Mouse (Mus musculus): Measurements from ENCODE around the gene Traf3. TPM values are rescaled to one million over a fixed set of nuclear protein-coding genes. Genes with fewer than 3 reads are reported as not detected.

Traf3 gene
- polyA plus RNA-seq, 1 experiment from 2014 or later, result 10.5 TPM

DNA sequence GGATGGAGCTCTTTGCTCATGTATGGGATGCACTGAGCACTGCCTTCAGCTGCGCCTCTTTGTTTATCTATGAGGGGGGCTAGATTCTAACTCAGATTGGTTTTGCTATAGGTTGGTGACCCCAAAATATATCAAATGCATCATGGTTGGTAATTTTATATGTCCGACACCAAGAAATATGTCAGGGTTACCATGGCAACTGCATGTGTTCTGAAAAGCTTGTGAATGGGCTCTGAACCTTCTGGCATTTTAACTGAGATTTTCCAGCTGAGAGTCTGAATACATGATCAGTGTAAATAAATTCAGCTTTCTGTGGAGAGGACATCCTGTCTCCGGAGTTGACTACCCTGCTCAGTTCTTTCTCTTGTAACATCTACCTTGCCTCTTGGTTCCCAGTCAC is 37.8 kb downstream of the Traf3 start:
- H3K9me3 ChIP-seq (replicated peaks), result no peaks in the 10 kb centered on the region
- H3K4me1 ChIP-seq (replicated peaks), result peaks cover 7% of the 10 kb centered on the region
- no peak for ATAC-seq (ENCODE audit: insufficient number of reproducible peaks, low FRiP score)
- H3K27me3 ChIP-seq (replicated peaks), result no peaks in the 10 kb centered on the region
- H3K36me3 ChIP-seq, result no peaks in the 10 kb centered on the region
- 84% methylated on average over 3 of the region's 3 CpGs for WGBS
- no peak overlapping the region for H3K9ac ChIP-seq
- H3K27ac ChIP-seq (ENCODE audit: poor library complexity, severe bottlenecking), result no peak overlapping the region
- H3K4me2 ChIP-seq, result no peak overlapping the region
- H3K4me3 ChIP-seq, result no peak overlapping the region

DNA sequence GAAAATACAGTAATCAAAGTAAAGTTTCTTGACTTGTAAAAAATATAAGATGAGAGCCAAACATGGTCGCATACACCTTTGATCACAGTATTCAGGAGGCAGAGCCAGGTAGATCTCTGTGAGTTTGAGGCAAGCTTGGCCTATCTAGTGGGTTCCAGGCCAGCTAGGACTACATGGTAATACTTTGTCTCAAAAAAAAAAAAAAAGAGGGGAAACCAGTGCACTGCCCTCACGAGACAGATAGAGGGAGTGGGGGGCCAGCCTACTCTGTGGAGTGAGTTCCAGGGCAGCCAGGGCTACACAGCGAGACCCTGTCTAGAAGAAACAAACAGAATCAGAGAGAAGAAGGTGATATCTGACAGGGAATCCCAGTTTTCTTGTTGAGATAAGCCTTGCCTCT is 41.5 kb downstream of the Traf3 start:
- H3K27me3 ChIP-seq (replicated peaks), result no peaks in the 10 kb centered on the region
- H3K4me1 ChIP-seq (replicated peaks), result peaks cover 1% of the 10 kb centered on the region; the same call in 1 of the 2 replicates
- no peaks in the 10 kb centered on the region for H3K36me3 ChIP-seq
- no peak overlapping the region for H3K4me3 ChIP-seq
- no peak overlapping the region for H3K9ac ChIP-seq
- H3K27ac ChIP-seq (ENCODE audit: poor library complexity, severe bottlenecking), result no peak overlapping the region
- 77% methylated on average over 3 of the region's 3 CpGs for WGBS
- no peaks in the 10 kb centered on the region for H3K9me3 ChIP-seq (replicated peaks)
- ATAC-seq (ENCODE audit: insufficient number of reproducible peaks, low FRiP score), result no peak
- no peak overlapping the region for H3K4me2 ChIP-seq

DNA sequence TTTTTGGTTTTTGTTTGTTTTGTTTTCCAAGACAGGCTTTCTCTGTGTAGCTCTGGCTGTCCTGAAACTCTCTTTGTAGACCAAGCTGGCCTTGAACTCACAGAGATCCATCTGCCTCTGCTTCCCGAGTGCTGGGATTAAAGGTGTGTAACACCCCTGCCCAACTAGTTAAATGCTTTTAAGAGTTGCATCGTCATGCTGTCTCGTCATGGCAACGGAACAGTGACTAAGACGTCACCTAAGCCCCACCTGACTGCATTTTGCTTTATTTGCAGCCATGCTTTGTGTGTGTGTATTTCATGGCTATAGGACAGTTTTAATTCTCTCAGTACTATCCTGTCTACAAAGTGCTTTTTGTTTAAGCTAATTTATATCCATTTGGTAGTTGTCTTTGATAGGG is 45.6 kb downstream of the Traf3 start:
- Histone ChIP-seq H3K9ac (no peak overlapping the region), H3K4me3 (no peak overlapping the region), H3K4me1 (replicated peaks) (peaks cover 11% of the 10 kb centered on the region; the same call in 1 of the 2 replicates), H3K27ac (ENCODE audit: poor library complexity, severe bottlenecking) (no peak overlapping the region), H3K9me3 (replicated peaks) (no peaks in the 10 kb centered on the region), H3K27me3 (replicated peaks) (no peaks in the 10 kb centered on the region), H3K36me3 (no peaks in the 10 kb centered on the region), H3K4me2 (no peak overlapping the region)
- 77% methylated on average over 5 of the region's 5 CpGs for WGBS
- ATAC-seq (ENCODE audit: insufficient number of reproducible peaks, low FRiP score), result no peak

DNA sequence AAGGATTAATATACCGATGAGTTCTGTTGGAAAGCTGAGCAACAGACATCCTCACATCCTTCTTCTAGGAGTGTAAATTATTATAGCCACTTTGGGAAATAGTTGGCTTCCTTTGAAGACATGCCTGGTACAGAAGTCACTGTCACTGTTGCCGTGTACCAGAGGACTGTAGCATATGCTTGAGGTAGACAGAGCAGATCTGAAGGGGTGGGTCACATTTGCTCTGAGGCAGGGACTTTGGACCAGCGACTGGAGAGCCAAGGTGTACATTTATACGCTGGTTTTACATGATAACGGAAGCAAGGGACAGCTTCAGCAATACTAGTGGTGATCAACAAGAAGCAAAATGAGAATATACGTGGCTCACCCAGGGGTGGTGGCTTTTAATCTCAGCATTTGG is 52.7 kb downstream of the Traf3 start:
- Histone ChIP-seq H3K4me2 (no peak overlapping the region), H3K36me3 (peaks cover 25% of the 10 kb centered on the region), H3K4me1 (replicated peaks) (peaks cover under 1% of the 10 kb centered on the region; the same call in 1 of the 2 replicates), H3K9ac (no peak overlapping the region), H3K27me3 (replicated peaks) (no peaks in the 10 kb centered on the region), H3K27ac (ENCODE audit: poor library complexity, severe bottlenecking) (no peak overlapping the region), H3K4me3 (no peak overlapping the region), H3K9me3 (replicated peaks) (no peaks in the 10 kb centered on the region; the same call in 1 of the 2 replicates)
- WGBS, result 91% methylated on average over 6 of the region's 6 CpGs
- no peak for ATAC-seq (ENCODE audit: insufficient number of reproducible peaks, low FRiP score)

DNA sequence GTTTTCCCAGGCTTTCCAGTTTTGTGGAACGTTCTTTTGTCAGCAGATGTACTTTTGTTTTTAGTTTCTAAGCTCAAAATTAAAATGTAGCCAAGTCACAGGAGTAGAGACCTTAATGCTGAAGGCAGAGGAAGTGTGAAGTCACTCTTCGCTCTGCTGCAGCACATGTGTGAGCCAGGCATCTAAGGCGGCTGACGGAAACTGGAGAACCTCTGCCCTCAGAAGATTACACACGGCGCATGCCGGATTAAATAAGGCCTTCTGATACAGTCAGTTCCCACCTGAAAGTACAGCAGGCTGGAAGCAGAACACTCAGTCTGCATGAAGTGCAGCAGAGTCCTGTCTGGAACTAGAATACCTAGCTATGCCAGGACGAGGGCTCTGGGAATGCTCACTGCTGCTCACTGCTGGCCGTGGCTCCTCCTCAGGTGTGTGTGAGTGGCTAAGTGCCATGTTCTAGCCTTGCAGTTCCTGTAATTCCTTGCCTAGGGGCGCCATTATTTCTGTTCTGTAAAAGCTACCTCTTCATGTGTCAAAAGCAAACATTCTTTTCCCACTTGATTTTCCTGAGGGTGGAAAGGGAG is 59.1 kb downstream of the Traf3 start:
- 63% methylated on average over 10 of the region's 10 CpGs for WGBS
- H3K4me3 ChIP-seq, result no peak overlapping the region
- peaks cover 24% of the 10 kb centered on the region for H3K36me3 ChIP-seq
- no peak overlapping the region for H3K9ac ChIP-seq
- H3K4me2 ChIP-seq, result no peak overlapping the region
- no peak for ATAC-seq (ENCODE audit: insufficient number of reproducible peaks, low FRiP score)
- no peaks in the 10 kb centered on the region; the same call in 1 of the 2 replicates for H3K9me3 ChIP-seq (replicated peaks)
- H3K27ac ChIP-seq (ENCODE audit: poor library complexity, severe bottlenecking), result no peak overlapping the region
- peaks cover 16% of the 10 kb centered on the region for H3K4me1 ChIP-seq (replicated peaks)
- H3K27me3 ChIP-seq (replicated peaks), result no peaks in the 10 kb centered on the region

DNA sequence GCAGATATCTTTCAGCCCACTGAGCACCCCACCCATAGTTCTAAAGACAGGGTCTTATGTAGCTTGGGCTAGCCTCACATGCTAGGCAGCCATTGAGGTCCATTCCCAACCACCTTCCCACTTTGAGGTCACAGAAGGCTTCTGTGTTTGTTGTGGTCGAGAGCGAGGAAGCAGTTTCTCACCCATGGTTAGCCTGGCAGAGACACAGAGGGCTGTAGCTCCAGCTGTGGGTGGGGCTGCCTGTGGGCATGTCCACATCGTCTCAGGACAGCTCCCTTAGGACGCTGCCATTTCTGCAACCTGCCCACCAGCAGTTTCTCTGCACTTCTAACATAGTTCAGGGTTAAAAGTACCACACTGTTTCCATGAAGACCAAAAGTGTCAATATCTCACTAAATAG is 61.2 kb downstream of the Traf3 start:
- Histone ChIP-seq H3K36me3 (peaks cover 10% of the 10 kb centered on the region), H3K9ac (no peak overlapping the region), H3K4me1 (replicated peaks) (peaks cover 16% of the 10 kb centered on the region), H3K4me2 (no peak overlapping the region), H3K27ac (ENCODE audit: poor library complexity, severe bottlenecking) (no peak overlapping the region), H3K4me3 (no peak overlapping the region), H3K9me3 (replicated peaks) (no peaks in the 10 kb centered on the region), H3K27me3 (replicated peaks) (no peaks in the 10 kb centered on the region)
- no peak for ATAC-seq (ENCODE audit: insufficient number of reproducible peaks, low FRiP score)
- WGBS, result 67% methylated on average over 4 of the region's 4 CpGs

DNA sequence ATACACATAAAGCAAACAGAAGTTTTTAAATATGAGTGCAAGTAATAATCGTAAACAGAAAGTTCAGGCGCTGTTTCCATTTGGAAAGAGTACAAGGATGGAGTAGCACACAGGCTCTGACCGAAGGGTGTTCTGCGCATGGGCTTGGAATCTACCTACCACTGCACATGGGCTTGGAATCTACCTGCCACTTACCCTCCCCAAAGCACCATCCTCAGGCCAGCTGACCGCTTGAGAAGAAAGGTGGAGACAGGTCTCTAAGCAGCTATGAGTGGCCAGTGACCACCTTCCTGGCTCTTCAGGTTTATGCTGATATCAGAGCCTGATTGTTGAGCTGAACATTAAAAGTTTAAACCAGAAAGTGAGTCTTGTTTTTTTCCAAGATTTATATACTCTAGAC is 62.3 kb downstream of the Traf3 start:
- no peak for ATAC-seq (ENCODE audit: insufficient number of reproducible peaks, low FRiP score)

DNA sequence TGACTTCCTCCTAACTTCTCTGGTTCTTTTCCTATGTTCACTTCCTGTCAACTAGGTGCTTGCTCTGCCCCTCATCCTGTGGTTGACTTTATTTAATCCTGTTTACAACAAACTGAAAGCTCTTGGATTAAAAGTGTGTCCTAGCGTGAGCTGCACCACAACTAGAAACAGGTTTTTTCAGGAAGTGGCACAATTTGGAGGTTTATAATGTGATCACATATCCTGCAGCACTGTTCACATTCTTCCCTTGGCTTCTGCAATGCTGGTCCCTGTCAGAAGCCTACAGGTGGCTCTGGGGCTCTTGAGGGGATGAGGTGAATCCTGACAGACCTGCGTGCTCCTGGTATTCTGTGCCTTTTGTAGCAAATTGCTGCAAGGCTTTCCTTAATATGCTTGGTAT is 64.6 kb downstream of the Traf3 start:
- H3K4me3 ChIP-seq, result no peak overlapping the region
- H3K4me1 ChIP-seq (replicated peaks), result peaks cover 14% of the 10 kb centered on the region
- H3K4me2 ChIP-seq, result no peak overlapping the region
- H3K27ac ChIP-seq (ENCODE audit: poor library complexity, severe bottlenecking), result no peak overlapping the region
- H3K9ac ChIP-seq, result no peak overlapping the region
- no peak for ATAC-seq (ENCODE audit: insufficient number of reproducible peaks, low FRiP score)
- WGBS, result 83% methylated on average over 2 of the region's 2 CpGs
- 0 out of 2 replicates have a peak, but pooled peaks cover 3% of the 10 kb centered on the region for H3K36me3 ChIP-seq
- H3K9me3 ChIP-seq (replicated peaks), result no peaks in the 10 kb centered on the region
- H3K27me3 ChIP-seq (replicated peaks), result no peaks in the 10 kb centered on the region

More for the DNA sequence above, 62.3 kb downstream of the Traf3 start:
- H3K9ac ChIP-seq, result no peak overlapping the region
- no peaks in the 10 kb centered on the region for H3K27me3 ChIP-seq (replicated peaks)
- H3K4me2 ChIP-seq, result no peak overlapping the region
- 0 out of 2 replicates have a peak, but pooled peaks cover 3% of the 10 kb centered on the region for H3K36me3 ChIP-seq
- peaks cover 16% of the 10 kb centered on the region for H3K4me1 ChIP-seq (replicated peaks)
- H3K9me3 ChIP-seq (replicated peaks), result no peaks in the 10 kb centered on the region
- H3K4me3 ChIP-seq, result no peak overlapping the region
- no peak overlapping the region for H3K27ac ChIP-seq (ENCODE audit: poor library complexity, severe bottlenecking)
- 94% methylated on average over 5 of the region's 5 CpGs for WGBS

DNA sequence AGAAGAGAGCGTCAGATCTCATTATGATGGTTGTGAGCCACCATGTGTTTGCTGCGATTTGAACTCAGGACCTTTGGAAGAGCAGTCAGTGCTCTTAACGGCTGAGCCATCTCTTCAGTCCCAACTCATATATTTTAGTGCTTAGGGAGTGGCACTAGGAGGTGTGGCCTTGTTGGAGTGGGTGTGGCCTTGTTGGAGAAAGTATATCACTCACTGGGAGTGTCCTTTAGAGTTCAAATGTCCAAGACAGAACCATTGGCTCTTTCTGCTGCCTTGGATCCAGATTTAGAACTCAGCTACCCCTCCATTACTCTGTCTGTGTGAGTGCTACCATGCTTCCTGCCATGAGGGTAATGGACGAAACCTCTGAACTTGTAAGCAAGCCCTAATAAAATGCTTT is 67.6 kb downstream of the Traf3 start:
- H3K27ac ChIP-seq (ENCODE audit: poor library complexity, severe bottlenecking), result no peak overlapping the region
- 85% methylated on average over 4 of the region's 4 CpGs for WGBS
- H3K9me3 ChIP-seq (replicated peaks), result no peaks in the 10 kb centered on the region
- peaks cover 15% of the 10 kb centered on the region; the same call in 1 of the 2 replicates for H3K36me3 ChIP-seq
- H3K27me3 ChIP-seq (replicated peaks), result no peaks in the 10 kb centered on the region
- no peak overlapping the region for H3K4me2 ChIP-seq
- no peak for ATAC-seq (ENCODE audit: insufficient number of reproducible peaks, low FRiP score)
- no peak overlapping the region for H3K4me3 ChIP-seq
- peaks cover 19% of the 10 kb centered on the region for H3K4me1 ChIP-seq (replicated peaks)
- no peak overlapping the region for H3K9ac ChIP-seq

DNA sequence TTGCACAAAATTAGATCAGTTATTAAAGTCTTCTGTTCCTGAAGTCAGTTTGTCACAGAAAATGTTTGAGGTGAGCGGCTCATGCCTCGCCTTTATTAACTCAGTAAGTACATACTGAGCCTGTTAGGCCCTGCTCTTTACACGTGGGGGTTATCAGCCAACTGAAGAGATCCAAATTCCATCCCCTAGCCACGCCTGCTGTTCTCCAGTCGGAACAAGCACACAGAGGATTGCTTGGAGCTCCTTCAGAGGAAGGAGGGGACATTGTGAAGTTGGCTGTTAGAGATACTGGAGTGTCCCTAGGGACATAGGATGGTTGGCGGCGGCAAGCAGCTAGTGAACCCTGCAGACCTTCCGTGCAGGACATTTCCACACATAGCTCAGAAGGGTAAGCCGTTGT is 68.2 kb downstream of the Traf3 start:
- Histone ChIP-seq H3K4me3 (no peak overlapping the region), H3K27ac (ENCODE audit: poor library complexity, severe bottlenecking) (no peak overlapping the region), H3K27me3 (replicated peaks) (no peaks in the 10 kb centered on the region), H3K36me3 (peaks cover 17% of the 10 kb centered on the region; the same call in 1 of the 2 replicates), H3K9me3 (replicated peaks) (no peaks in the 10 kb centered on the region), H3K9ac (no peak overlapping the region), H3K4me2 (no peak overlapping the region; the same call in 1 of the 2 replicates), H3K4me1 (replicated peaks) (peaks cover 21% of the 10 kb centered on the region)
- ATAC-seq (ENCODE audit: insufficient number of reproducible peaks, low FRiP score), result no peak
- 37% methylated on average over 9 of the region's 9 CpGs for WGBS

DNA sequence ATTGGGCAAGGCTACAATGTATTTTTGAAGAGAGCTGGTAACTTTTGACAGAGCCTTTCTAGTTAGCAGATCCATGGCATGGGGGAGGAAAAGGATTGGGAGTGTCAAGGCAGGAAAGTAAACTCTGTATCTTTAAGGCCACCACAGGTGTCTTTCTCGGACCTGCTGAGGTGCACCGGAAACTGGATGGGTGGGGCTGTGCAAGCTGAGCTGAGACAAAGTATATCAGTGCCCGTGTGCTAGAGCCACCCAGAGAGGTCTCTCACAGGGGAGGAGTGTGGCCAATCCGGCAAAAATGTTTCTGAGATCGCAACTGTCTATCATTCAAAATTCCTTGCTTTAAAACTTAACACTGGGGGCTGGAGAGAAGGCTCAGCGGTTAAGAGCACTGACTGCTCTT is 69.5 kb downstream of the Traf3 start:
- Histone ChIP-seq H3K27me3 (replicated peaks) (no peaks in the 10 kb centered on the region), H3K36me3 (peaks cover 17% of the 10 kb centered on the region; the same call in 1 of the 2 replicates), H3K4me3 (no peak overlapping the region), H3K9ac (no peak overlapping the region), H3K4me1 (replicated peaks) (peaks cover 21% of the 10 kb centered on the region), H3K9me3 (replicated peaks) (no peaks in the 10 kb centered on the region), H3K27ac (ENCODE audit: poor library complexity, severe bottlenecking) (no peak overlapping the region), H3K4me2 (no peak overlapping the region)
- ATAC-seq (ENCODE audit: insufficient number of reproducible peaks, low FRiP score), result no peak
- 85% methylated on average over 6 of the region's 6 CpGs for WGBS

DNA sequence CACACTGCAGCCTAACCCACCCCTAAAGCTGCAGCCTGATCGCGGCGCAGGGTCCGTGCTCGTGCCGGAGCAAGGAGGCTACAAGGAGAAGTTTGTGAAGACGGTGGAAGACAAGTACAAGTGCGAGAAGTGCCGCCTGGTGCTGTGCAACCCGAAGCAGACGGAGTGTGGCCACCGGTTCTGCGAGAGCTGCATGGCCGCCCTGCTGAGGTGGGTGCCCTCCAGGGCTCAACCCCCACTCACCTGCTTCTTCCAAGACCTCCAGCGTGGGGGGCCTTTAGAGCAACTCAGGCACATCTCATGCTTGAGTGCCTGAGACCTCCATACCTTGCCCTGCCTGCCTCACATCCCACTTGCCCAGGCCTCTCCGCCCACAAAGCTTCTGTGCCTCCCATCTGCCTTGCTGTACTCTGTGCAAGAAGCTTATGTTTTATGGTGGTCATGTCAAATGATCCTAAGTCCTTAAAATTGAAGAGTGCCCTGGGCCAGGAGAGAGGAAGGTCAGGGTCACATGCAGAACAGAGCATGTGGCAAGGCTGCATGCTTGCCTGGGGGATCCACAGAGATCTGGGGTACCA is 71.5 kb downstream of the Traf3 start:
- Histone ChIP-seq H3K9me3 (replicated peaks) (no peaks in the 10 kb centered on the region), H3K9ac (no peak overlapping the region), H3K27ac (ENCODE audit: poor library complexity, severe bottlenecking) (no peak overlapping the region), H3K36me3 (peaks cover 21% of the 10 kb centered on the region), H3K27me3 (replicated peaks) (no peaks in the 10 kb centered on the region), H3K4me2 (no peak overlapping the region), H3K4me1 (replicated peaks) (peaks cover 21% of the 10 kb centered on the region), H3K4me3 (no peak overlapping the region)
- ATAC-seq (ENCODE audit: insufficient number of reproducible peaks, low FRiP score), result no peak
- 93% methylated on average over 16 of the region's 16 CpGs for WGBS

Measured in heart, embryonic 12.5 days (tissue).